Mouse (Mus musculus) stomach, postnatal 0 days (tissue): ENCODE results near the gene Eml4.

Source experiments
- CTCF ChIP-seq: IDR thresholded peaks from 2 replicates; pipeline ENCODE4 v1.5.1; 2016; ENCODE audit warnings: antibody characterized with exemption, low read depth, mild to moderate bottlenecking, moderate library complexity
- EP300 ChIP-seq: optimal IDR thresholded peaks from 2 replicates; pipeline ENCODE3; 2016; ENCODE audit warnings: antibody characterized with exemption

DNA sequence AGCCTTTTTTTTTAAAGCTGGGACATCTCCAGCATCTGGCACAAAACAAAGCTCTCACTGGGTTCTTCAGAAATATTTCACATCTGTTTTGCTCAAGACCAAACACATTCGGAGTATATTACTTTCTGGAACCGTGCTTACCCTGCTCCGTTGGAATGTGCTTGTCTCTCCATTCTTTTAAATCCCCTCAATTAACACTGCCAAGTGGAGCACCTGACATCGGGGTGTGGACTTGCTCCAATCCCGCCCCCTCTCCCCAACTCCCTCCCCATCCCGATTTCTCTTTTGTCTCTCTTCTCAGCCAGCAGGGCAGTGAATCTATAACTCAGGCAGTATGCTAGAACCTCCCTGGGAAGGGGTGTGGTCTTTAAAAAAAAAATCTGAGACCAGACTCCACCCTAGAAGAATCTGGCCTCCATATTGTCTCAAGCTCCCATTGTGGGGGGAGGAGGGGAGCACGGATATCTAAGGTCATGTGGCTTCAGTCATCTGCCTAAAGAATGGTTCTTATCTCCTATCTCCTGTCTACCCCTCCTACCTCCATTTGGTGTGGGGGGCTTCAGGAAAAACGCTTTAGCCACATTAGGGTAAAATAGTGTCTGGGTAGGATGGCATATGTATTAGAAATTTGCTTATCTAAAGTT is 37.6 kb upstream of the Eml4 start:
- TF ChIP-seq CTCF (no peak), EP300 (no peak)
